Mouse (Mus musculus): ENCODE data around the gene Kif3a.

- TF ChIP-seq CTCF (IDR thresholded peaks at IDR 0.05; ENCODE audit: borderline replicate concordance, control insufficient read depth, extremely low read depth, insufficient read depth, low read length, poor library complexity): no peak
- TF ChIP-seq POLR2A (IDR thresholded peaks at IDR 0.05; ENCODE audit: control insufficient read depth, extremely low read depth, insufficient read depth, low read length, poor library complexity): no peak
These were observed 18.3 kb downstream of the Kif3a start for GRCm38 (mm10) chr11:53585510-53585909.
